Mouse (Mus musculus) erythroblast, embryonic 14.5 days (primary cell): ENCODE results near the gene St14. TPM values are rescaled to one million over a fixed set of nuclear protein-coding genes. Genes with fewer than 3 reads are reported as not detected.
"Not testable (repeated sequence)": the region's sequence is repeated elsewhere in the genome, so short reads cannot be mapped to it uniquely, and the experiment has no call there.

Experiments used
- H3K27me3 ChIP-seq: 2 replicates; pipeline ENCODE4 v1.6.1; 2012; ENCODE audit warnings: inconsistent platforms; ENCODE audit not compliant: control insufficient read depth
- H3K36me3 ChIP-seq: 2 replicates; pipeline ENCODE4 v1.6.1; 2012; ENCODE audit warnings: mild to moderate bottlenecking, inconsistent platforms; ENCODE audit not compliant: control insufficient read depth
- H3K4me1 ChIP-seq: 2 replicates; pipeline ENCODE4 v1.6.1; 2012; ENCODE audit warnings: inconsistent platforms; ENCODE audit not compliant: control insufficient read depth
- H3K4me3 ChIP-seq: replicated peaks from 2 replicates; pipeline ENCODE3; 2012; ENCODE audit warnings: moderate library complexity, mild to moderate bottlenecking, inconsistent platforms
- H3K9me3 ChIP-seq: 2 replicates; pipeline ENCODE4 v1.6.1; 2012; ENCODE audit warnings: low read length, inconsistent platforms, mixed read lengths; ENCODE audit not compliant: control insufficient read depth
- GATA1 ChIP-seq: IDR thresholded peaks from 2 replicates; pipeline ENCODE4 v1.6.1; 2012; ENCODE audit warnings: low read length, inconsistent platforms, mixed read lengths
- TAL1 ChIP-seq: IDR thresholded peaks from 3 replicates; pipeline ENCODE4 v1.6.1; 2012; ENCODE audit warnings: low read length, inconsistent platforms, mixed read lengths
- polyA plus RNA-seq: library from polyadenylated mRNA; stranded (reverse); fragments of >175 nt; gene quantifications from 2 replicates; pipeline ENCODE4 v1.2.3, GENCODE M21; 2012

The St14 gene
- polyA plus RNA-seq, 1 experiment = 0.07 TPM

DNA sequence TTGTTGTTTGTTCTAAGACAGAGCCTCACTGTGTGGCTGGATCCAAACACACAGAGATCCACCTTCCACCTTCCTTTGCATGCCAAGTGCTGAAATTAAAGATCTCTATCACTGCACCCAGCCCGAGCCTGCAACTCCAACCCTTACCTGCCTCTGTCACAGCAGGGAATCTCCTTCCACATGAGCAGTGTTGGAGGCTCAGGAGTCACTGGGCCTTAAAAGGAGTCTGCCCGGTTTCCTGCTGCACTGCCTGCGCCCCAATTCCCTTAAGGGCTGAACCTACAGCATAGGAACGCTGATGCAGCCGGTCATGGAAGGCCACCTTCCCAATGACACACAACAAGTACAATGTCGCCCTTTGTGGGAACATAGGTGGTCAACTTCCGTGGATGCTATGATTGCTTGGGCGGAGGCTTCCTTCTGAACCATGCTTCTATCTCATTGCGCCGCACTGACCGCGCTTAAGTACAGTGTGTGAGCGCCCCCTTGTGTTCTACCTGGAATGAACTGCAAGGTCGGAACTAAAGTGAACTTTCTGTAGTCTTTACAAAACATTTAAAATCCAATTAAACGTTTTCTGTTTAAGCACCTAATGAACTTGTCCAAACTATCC lies 49.5 kb downstream of the St14 start:
- H3K4me1 ChIP-seq = peaks cover 7% of the 10 kb centered on the region
- TF ChIP-seq GATA1 (no peak), TAL1 (no peak)
- H3K4me3 ChIP-seq = no peak overlapping the region
- H3K9me3 ChIP-seq = no peaks in the 10 kb centered on the region
- H3K27me3 ChIP-seq = peaks cover 7% of the 10 kb centered on the region; the same call in 1 of the 2 replicates
- H3K36me3 ChIP-seq = no peaks in the 10 kb centered on the region

DNA sequence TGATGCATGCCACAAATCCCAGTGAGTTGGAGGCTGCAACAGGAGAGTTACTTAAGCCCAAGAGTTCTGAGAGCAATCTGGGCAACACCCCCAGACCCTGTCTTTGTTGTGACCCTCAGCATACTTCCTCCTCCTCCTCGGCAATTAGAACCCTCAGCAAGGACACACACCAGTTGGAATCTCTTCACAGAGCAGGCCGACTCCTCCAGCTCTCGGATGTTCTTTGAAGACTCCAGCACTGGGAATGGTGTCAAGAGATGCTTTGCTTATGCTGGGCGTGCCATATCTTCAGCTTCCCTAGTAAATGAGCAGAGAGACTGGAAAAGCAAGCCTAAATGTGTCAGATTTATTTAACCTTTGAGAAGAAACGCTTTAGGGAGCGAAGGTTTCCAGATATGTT lies 50.9 kb downstream of the St14 start:
- Histone ChIP-seq H3K4me1 (peaks cover 7% of the 10 kb centered on the region), H3K4me3 (no peak overlapping the region), H3K36me3 (no peaks in the 10 kb centered on the region), H3K9me3 (no peaks in the 10 kb centered on the region), H3K27me3 (peaks cover 7% of the 10 kb centered on the region; the same call in 1 of the 2 replicates)
- TF ChIP-seq GATA1 (no peak), TAL1 (no peak)

DNA sequence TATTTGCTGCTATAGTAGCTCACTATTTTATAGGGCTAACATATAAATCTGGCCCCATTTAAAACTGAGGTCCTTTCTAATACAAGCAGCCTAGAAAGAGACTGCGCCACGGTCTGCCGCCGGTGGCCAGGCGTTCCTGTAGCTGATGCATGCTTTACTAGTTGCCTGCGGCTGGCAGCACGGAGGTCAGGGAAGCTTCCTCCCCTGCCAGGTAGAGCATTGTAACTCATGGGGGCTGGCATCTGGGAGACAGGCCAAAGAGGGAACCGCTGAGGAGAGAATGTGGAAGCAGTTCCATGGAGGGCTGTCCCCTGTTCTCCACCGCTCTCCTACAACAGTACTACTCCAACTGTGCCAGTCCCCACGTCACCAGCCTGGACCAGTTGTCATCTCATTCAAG lies 56.8 kb downstream of the St14 start:
- Histone ChIP-seq H3K36me3 (peaks cover 16% of the 10 kb centered on the region), H3K27me3 (no peaks in the 10 kb centered on the region), H3K4me3 (no peak overlapping the region), H3K4me1 (no peaks in the 10 kb centered on the region), H3K9me3 (no peaks in the 10 kb centered on the region)
- TF ChIP-seq TAL1 = no peak
- TF ChIP-seq GATA1 = no peak

DNA sequence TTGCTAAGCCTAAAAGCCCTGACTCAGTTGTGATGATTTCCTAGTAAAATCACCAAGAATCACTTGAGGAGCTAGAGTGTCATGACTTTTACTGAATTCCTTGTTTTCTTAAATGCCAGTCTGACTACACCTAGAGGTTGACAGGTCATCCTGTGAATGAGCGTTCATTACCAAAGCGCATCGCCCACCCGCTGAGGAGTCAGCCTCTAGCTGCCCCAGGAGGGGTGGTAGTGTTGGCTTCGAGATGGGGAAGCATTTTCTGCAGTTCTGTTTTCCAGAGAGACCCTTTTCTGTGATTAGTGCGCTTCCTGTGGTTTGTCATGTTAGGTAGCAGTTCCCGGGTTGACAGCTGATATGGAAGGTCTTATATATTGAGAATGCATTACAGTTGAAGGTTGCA lies 57.9 kb downstream of the St14 start:
- H3K27me3 ChIP-seq = no peaks in the 10 kb centered on the region
- no peaks in the 10 kb centered on the region for H3K4me1 ChIP-seq
- H3K36me3 ChIP-seq = peaks cover 26% of the 10 kb centered on the region
- H3K4me3 ChIP-seq = no peak overlapping the region
- no peaks in the 10 kb centered on the region for H3K9me3 ChIP-seq
- TF ChIP-seq TAL1 (no peak), GATA1 (no peak)

DNA sequence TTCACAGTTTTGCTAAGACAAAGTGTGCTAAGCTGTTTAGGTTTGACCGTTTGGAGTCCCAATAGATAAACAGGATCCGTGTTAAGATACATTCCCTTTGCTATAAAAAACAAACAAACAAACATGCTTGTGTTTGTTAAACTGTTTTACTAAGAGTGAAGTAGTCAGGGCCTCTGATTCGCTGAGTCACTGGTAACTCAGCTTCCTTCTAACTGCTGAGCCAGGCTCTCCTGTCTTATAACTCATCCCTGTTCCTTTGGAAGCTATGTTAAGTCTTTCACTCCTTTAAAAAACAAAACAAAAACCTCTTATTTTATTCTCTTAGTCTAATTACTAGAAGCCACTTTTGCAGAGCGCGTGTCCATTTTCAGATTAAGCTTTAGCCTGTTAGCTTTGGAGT lies 59.4 kb downstream of the St14 start:
- Histone ChIP-seq H3K4me1 (no peaks in the 10 kb centered on the region), H3K36me3 (peaks cover 40% of the 10 kb centered on the region), H3K27me3 (no peaks in the 10 kb centered on the region), H3K9me3 (no peaks in the 10 kb centered on the region), H3K4me3 (no peak overlapping the region)
- TF ChIP-seq GATA1 (no peak), TAL1 (no peak)

DNA sequence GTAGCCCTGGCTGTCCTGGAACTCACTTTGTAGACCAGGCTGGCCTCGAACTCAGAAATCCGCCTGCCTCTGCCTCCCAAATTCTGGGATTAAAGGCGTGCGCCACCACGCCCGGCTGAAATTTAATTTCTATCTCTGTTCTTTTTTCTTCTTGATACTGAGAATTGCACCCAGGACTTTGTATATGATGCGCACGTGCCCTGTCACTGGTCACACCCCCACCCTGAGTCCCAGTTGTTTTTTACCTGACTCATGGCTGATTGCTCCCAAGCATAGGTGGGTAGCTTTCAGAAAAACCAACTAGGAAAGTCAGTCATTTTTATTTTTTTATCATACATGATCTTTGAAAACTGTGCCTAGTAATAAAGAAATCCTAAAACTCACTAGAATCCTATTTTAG lies 60.9 kb downstream of the St14 start:
- Histone ChIP-seq H3K27me3 (no peaks in the 10 kb centered on the region), H3K9me3 (no peaks in the 10 kb centered on the region), H3K4me1 (no peaks in the 10 kb centered on the region), H3K36me3 (peaks cover 55% of the 10 kb centered on the region), H3K4me3 (no peak overlapping the region)
- no peak for TF ChIP-seq TAL1
- TF ChIP-seq GATA1 = no peak

DNA sequence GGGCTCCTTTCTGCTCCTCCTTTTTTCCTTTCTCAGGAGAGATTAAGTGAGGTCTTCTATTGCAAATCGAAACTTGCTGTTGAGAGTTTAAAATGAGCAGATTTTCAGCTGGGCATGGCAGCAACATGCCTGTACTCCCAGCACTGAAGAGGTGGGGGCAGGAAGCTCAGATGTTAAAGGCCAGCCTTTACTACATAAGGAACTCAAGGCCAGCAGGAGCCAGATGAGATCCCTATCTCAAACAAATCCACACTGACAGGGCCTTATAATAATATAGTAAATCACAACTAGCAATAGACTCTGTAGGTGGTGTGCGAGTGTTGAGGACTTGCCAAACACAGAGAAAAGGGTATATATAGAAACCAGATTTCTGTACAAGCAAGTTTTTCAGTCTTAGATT lies 72.9 kb downstream of the St14 start:
- TF ChIP-seq GATA1 = no peak
- no peak for TF ChIP-seq TAL1
- no peaks in the 10 kb centered on the region for H3K27me3 ChIP-seq
- peaks cover 63% of the 10 kb centered on the region for H3K36me3 ChIP-seq
- H3K4me1 ChIP-seq = no peaks in the 10 kb centered on the region
- no peaks in the 10 kb centered on the region for H3K9me3 ChIP-seq
- H3K4me3 ChIP-seq = no peak overlapping the region

DNA sequence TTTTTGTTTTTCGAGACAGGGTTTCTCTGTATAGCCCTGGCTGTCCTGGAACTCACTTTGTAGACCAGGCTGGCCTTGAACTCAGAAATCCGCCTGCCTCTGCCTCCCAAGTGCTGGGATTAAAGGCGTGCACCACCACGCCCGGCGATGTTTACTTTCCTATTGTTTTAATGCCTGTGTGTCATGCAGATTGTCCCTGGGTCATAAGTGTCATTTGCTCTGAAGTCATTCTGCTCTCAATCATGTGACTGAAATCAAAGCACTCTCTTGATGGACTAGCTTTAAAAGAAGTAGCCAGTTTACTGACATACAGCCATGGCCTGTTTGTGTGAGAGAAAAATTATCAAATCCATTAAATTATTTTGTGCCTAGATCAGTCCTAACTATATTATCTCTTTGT lies 80.1 kb downstream of the St14 start:
- H3K36me3 ChIP-seq = peaks cover 26% of the 10 kb centered on the region
- H3K9me3 ChIP-seq, H3K27me3 ChIP-seq, H3K4me1 ChIP-seq, H3K4me3 ChIP-seq: not testable (repeated sequence)

DNA sequence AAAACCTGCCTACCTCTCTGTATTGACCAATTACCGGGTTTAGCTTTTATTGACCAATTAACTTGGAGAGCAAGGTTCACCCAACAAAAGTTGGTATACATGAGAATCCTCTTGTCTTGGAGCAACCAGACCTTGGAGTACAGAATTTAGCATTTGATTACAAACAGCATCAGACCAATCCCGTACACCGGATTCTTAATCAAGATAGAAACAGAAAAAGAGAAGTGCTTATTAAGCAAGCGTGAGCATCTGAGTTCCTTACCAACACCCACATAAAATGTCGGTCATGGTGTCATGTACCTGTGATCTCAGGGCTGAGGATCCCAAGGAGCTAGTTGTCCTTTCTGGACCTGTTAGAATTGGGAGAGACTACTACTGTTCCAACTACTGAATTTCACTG lies 81.4 kb downstream of the St14 start:
- Histone ChIP-seq H3K4me3 (no peak overlapping the region), H3K27me3 (no peaks in the 10 kb centered on the region), H3K9me3 (no peaks in the 10 kb centered on the region), H3K4me1 (no peaks in the 10 kb centered on the region), H3K36me3 (peaks cover 22% of the 10 kb centered on the region)
- no peak for TF ChIP-seq TAL1

Other genes with a start within 250 kb of the St14 start
- not detected in 2 replicates for gene Adamts15, start 209.4 kb downstream of the St14 start, polyA plus RNA-seq
- gene Adamts8, start 189.3 kb downstream of the St14 start, polyA plus RNA-seq = not detected in 2 replicates
- gene Zbtb44, start 101.2 kb downstream of the St14 start, polyA plus RNA-seq = 0.62 and 0.66 TPM in 2 replicates
- 2.6 and 3.5 TPM in 2 replicates for gene Aplp2, start 80.0 kb upstream of the St14 start, polyA plus RNA-seq
- 0.16 and 0.29 TPM in 2 replicates for gene Prdm10, start 148.7 kb upstream of the St14 start, polyA plus RNA-seq